Mouse (Mus musculus): ENCODE measurements around the gene Panx2.

Panx2 gene

GRCm38 (mm10) chr15:89068226-89068625 lies 8.7 kb downstream of the Panx2 start:
- no peaks in the 10 kb centered on the region for H3K9me3 ChIP-seq (ENCODE audit: low read length)
- H3K27me3 ChIP-seq (ENCODE audit: insufficient read depth, low read length), result peaks cover 98% of the 10 kb centered on the region
- no peaks in the 10 kb centered on the region for H3K36me3 ChIP-seq (ENCODE audit: insufficient read depth, low read length)
- H3K4me1 ChIP-seq (replicated peaks; ENCODE audit: low read depth, low read length), result peaks cover 45% of the 10 kb centered on the region
- H3K4me3 ChIP-seq (replicated peaks; ENCODE audit: low read length), result peak overlapping the region; percentile 76
- TF ChIP-seq CTCF (conservative IDR thresholded peaks at IDR 0.05; ENCODE audit: low read length) (no peak), NANOG (IDR thresholded peaks at IDR 0.05; ENCODE audit: borderline replicate concordance, low read length) (no peak), POU5F1 (IDR thresholded peaks at IDR 0.05; ENCODE audit: borderline replicate concordance, low read length) (no peak)

- Histone ChIP-seq H3K4me3 (replicated peaks; ENCODE audit: low read length) (peak overlapping the region; percentile 67), H3K9me3 (ENCODE audit: low read length) (no peaks in the 10 kb centered on the region), H3K27me3 (ENCODE audit: insufficient read depth, low read length) (peaks cover 97% of the 10 kb centered on the region), H3K36me3 (ENCODE audit: insufficient read depth, low read length) (no peaks in the 10 kb centered on the region), H3K4me1 (replicated peaks; ENCODE audit: low read depth, low read length) (peaks cover 45% of the 10 kb centered on the region)
- no peak for TF ChIP-seq POU5F1 (IDR thresholded peaks at IDR 0.05; ENCODE audit: borderline replicate concordance, low read length)
- no peak for TF ChIP-seq CTCF (conservative IDR thresholded peaks at IDR 0.05; ENCODE audit: low read length)
- no peak for TF ChIP-seq NANOG (IDR thresholded peaks at IDR 0.05; ENCODE audit: borderline replicate concordance, low read length)
Observed at GRCm38 (mm10) chr15:89069336-89069840, 9.9 kb downstream of the Panx2 start.

GRCm38 (mm10) chr15:89070606-89071005 lies 11.1 kb downstream of the Panx2 start:
- H3K9me3 ChIP-seq (ENCODE audit: low read length), result no peaks in the 10 kb centered on the region
- TF ChIP-seq POU5F1 (IDR thresholded peaks at IDR 0.05; ENCODE audit: borderline replicate concordance, low read length) (no peak), CTCF (conservative IDR thresholded peaks at IDR 0.05; ENCODE audit: low read length) (no peak), NANOG (IDR thresholded peaks at IDR 0.05; ENCODE audit: borderline replicate concordance, low read length) (no peak)
- no peaks in the 10 kb centered on the region for H3K36me3 ChIP-seq (ENCODE audit: insufficient read depth, low read length)
- H3K4me3 ChIP-seq (replicated peaks; ENCODE audit: low read length), result peak overlapping the region; percentile 60
- peaks cover 55% of the 10 kb centered on the region for H3K4me1 ChIP-seq (replicated peaks; ENCODE audit: low read depth, low read length)
- H3K27me3 ChIP-seq (ENCODE audit: insufficient read depth, low read length), result peaks cover 97% of the 10 kb centered on the region

GRCm38 (mm10) chr15:89073993-89074603 lies 14.6 kb downstream of the Panx2 start:
- H3K27me3 ChIP-seq (ENCODE audit: insufficient read depth, low read length), result peaks cover 78% of the 10 kb centered on the region
- H3K36me3 ChIP-seq (ENCODE audit: insufficient read depth, low read length), result no peaks in the 10 kb centered on the region
- peaks cover 61% of the 10 kb centered on the region for H3K4me1 ChIP-seq (replicated peaks; ENCODE audit: low read depth, low read length)
- H3K4me3 ChIP-seq (replicated peaks; ENCODE audit: low read length), result no peak overlapping the region
- TF ChIP-seq POU5F1 (IDR thresholded peaks at IDR 0.05; ENCODE audit: borderline replicate concordance, low read length) (no peak), NANOG (IDR thresholded peaks at IDR 0.05; ENCODE audit: borderline replicate concordance, low read length) (no peak), CTCF (conservative IDR thresholded peaks at IDR 0.05; ENCODE audit: low read length) (no peak)
- no peaks in the 10 kb centered on the region for H3K9me3 ChIP-seq (ENCODE audit: low read length)

- Histone ChIP-seq H3K27me3 (ENCODE audit: insufficient read depth, low read length) (peaks cover 70% of the 10 kb centered on the region), H3K36me3 (ENCODE audit: insufficient read depth, low read length) (no peaks in the 10 kb centered on the region), H3K4me3 (replicated peaks; ENCODE audit: low read length) (peak within 1 kb of the TSS; percentile 84), H3K4me1 (replicated peaks; ENCODE audit: low read depth, low read length) (peaks cover 54% of the 10 kb centered on the region), H3K9me3 (ENCODE audit: low read length) (no peaks in the 10 kb centered on the region)
- TF ChIP-seq CTCF (conservative IDR thresholded peaks at IDR 0.05; ENCODE audit: low read length) (no peak), POU5F1 (IDR thresholded peaks at IDR 0.05; ENCODE audit: borderline replicate concordance, low read length) (no peak), NANOG (IDR thresholded peaks at IDR 0.05; ENCODE audit: borderline replicate concordance, low read length) (no peak)
Observed at GRCm38 (mm10) chr15:89074613-89075477, 15.3 kb downstream of the Panx2 start, which contains the start of gene Trabd. TSS of gene Trabd (plus strand) at chr15:89075124.

- Histone ChIP-seq H3K4me1 (replicated peaks; ENCODE audit: low read depth, low read length) (peaks cover 46% of the 10 kb centered on the region), H3K9me3 (ENCODE audit: low read length) (no peaks in the 10 kb centered on the region), H3K4me3 (replicated peaks; ENCODE audit: low read length) (peak overlapping the region; percentile 84), H3K27me3 (ENCODE audit: insufficient read depth, low read length) (peaks cover 63% of the 10 kb centered on the region), H3K36me3 (ENCODE audit: insufficient read depth, low read length) (peaks cover 1% of the 10 kb centered on the region; the same call in 1 of the 2 replicates)
- TF ChIP-seq POU5F1 (IDR thresholded peaks at IDR 0.05; ENCODE audit: borderline replicate concordance, low read length) (no peak), CTCF (conservative IDR thresholded peaks at IDR 0.05; ENCODE audit: low read length) (no peak), NANOG (IDR thresholded peaks at IDR 0.05; ENCODE audit: borderline replicate concordance, low read length) (no peak)
Observed at GRCm38 (mm10) chr15:89075478-89076147, 16.1 kb downstream of the Panx2 start.

- H3K4me3 ChIP-seq (replicated peaks; ENCODE audit: low read length), result peak overlapping the region; percentile 84
- no peaks in the 10 kb centered on the region for H3K9me3 ChIP-seq (ENCODE audit: low read length)
- peaks cover 6% of the 10 kb centered on the region; the same call in 1 of the 2 replicates for H3K36me3 ChIP-seq (ENCODE audit: insufficient read depth, low read length)
- peaks cover 41% of the 10 kb centered on the region for H3K4me1 ChIP-seq (replicated peaks; ENCODE audit: low read depth, low read length)
- TF ChIP-seq CTCF (conservative IDR thresholded peaks at IDR 0.05; ENCODE audit: low read length), result no peak
- TF ChIP-seq POU5F1 (IDR thresholded peaks at IDR 0.05; ENCODE audit: borderline replicate concordance, low read length), result no peak
- TF ChIP-seq NANOG (IDR thresholded peaks at IDR 0.05; ENCODE audit: borderline replicate concordance, low read length), result no peak
- peaks cover 57% of the 10 kb centered on the region for H3K27me3 ChIP-seq (ENCODE audit: insufficient read depth, low read length)
Observed at GRCm38 (mm10) chr15:89076156-89076731, 16.7 kb downstream of the Panx2 start.
